Mouse (Mus musculus) erythroblast, embryonic 14.5 days (primary cell): Measurements from ENCODE around the gene Guca1a. TPM values are rescaled to one million over a fixed set of nuclear protein-coding genes. Genes with fewer than 3 reads are reported as not detected.
"Not testable (repeated sequence)": the region's sequence is repeated elsewhere in the genome, so short reads cannot be mapped to it uniquely, and the experiment has no call there.

Experiments
- H3K27me3 ChIP-seq: 2 replicates; pipeline ENCODE4 v1.6.1; 2012; ENCODE audit warnings: inconsistent platforms; ENCODE audit not compliant: control insufficient read depth
- H3K36me3 ChIP-seq: 2 replicates; pipeline ENCODE4 v1.6.1; 2012; ENCODE audit warnings: mild to moderate bottlenecking, inconsistent platforms; ENCODE audit not compliant: control insufficient read depth
- H3K4me1 ChIP-seq: 2 replicates; pipeline ENCODE4 v1.6.1; 2012; ENCODE audit warnings: inconsistent platforms; ENCODE audit not compliant: control insufficient read depth
- H3K4me3 ChIP-seq: replicated peaks from 2 replicates; pipeline ENCODE3; 2012; ENCODE audit warnings: moderate library complexity, mild to moderate bottlenecking, inconsistent platforms
- H3K9me3 ChIP-seq: 2 replicates; pipeline ENCODE4 v1.6.1; 2012; ENCODE audit warnings: low read length, inconsistent platforms, mixed read lengths; ENCODE audit not compliant: control insufficient read depth
- GATA1 ChIP-seq: IDR thresholded peaks from 2 replicates; pipeline ENCODE4 v1.6.1; 2012; ENCODE audit warnings: low read length, inconsistent platforms, mixed read lengths
- TAL1 ChIP-seq: IDR thresholded peaks from 3 replicates; pipeline ENCODE4 v1.6.1; 2012; ENCODE audit warnings: low read length, inconsistent platforms, mixed read lengths
- polyA plus RNA-seq: library from polyadenylated mRNA; stranded (reverse); fragments of >175 nt; gene quantifications from 2 replicates; pipeline ENCODE4 v1.2.3, GENCODE M21; 2012

The Guca1a gene
- polyA plus RNA-seq, 1 experiment: not detected

GRCm38 (mm10) chr17:47421566-47421965 is 21.2 kb upstream of the Guca1a start:
- H3K4me3 ChIP-seq: no peak overlapping the region
- no peaks in the 10 kb centered on the region for H3K4me1 ChIP-seq
- H3K9me3 ChIP-seq: no peaks in the 10 kb centered on the region
- no peaks in the 10 kb centered on the region for H3K36me3 ChIP-seq
- H3K27me3 ChIP-seq: no peaks in the 10 kb centered on the region
- TF ChIP-seq GATA1 (no peak), TAL1 (no peak)

- Histone ChIP-seq H3K4me3 (no peak overlapping the region), H3K27me3 (no peaks in the 10 kb centered on the region), H3K36me3 (no peaks in the 10 kb centered on the region), H3K4me1 (no peaks in the 10 kb centered on the region), H3K9me3 (no peaks in the 10 kb centered on the region; the same call in 1 of the 2 replicates)
- TF ChIP-seq TAL1 (no peak), GATA1 (no peak)
These were observed 19.8 kb upstream of the Guca1a start for GRCm38 (mm10) chr17:47420195-47420594.

GRCm38 (mm10) chr17:47409897-47410861 is 9.8 kb upstream of the Guca1a start:
- not testable (repeated sequence) for H3K9me3 ChIP-seq, H3K36me3 ChIP-seq, H3K4me3 ChIP-seq, H3K4me1 ChIP-seq
- peaks cover 37% of the 10 kb centered on the region for H3K27me3 ChIP-seq

- H3K4me1 ChIP-seq: no peaks in the 10 kb centered on the region
- no peaks in the 10 kb centered on the region for H3K36me3 ChIP-seq
- H3K4me3 ChIP-seq: no peak overlapping the region
- TF ChIP-seq GATA1 (no peak), TAL1 (no peak)
- peaks cover 36% of the 10 kb centered on the region for H3K27me3 ChIP-seq
- no peaks in the 10 kb centered on the region for H3K9me3 ChIP-seq
These were observed 8.1 kb upstream of the Guca1a start for GRCm38 (mm10) chr17:47408558-47408898.

GRCm38 (mm10) chr17:47407717-47408557 is 7.6 kb upstream of the Guca1a start:
- Histone ChIP-seq H3K4me3 (no peak overlapping the region), H3K27me3 (peaks cover 32% of the 10 kb centered on the region), H3K36me3 (no peaks in the 10 kb centered on the region), H3K4me1 (no peaks in the 10 kb centered on the region), H3K9me3 (no peaks in the 10 kb centered on the region)
- TF ChIP-seq GATA1 (no peak), TAL1 (no peak)

GRCm38 (mm10) chr17:47399091-47399490 is 1.3 kb downstream of the Guca1a start:
- Histone ChIP-seq H3K4me1 (peaks cover 12% of the 10 kb centered on the region), H3K36me3 (no peaks in the 10 kb centered on the region), H3K9me3 (no peaks in the 10 kb centered on the region), H3K27me3 (peaks cover 17% of the 10 kb centered on the region), H3K4me3 (no peak overlapping the region)
- TF ChIP-seq GATA1: no peak
- no peak for TF ChIP-seq TAL1

GRCm38 (mm10) chr17:47395376-47395913 is 4.9 kb downstream of the Guca1a start:
- no peaks in the 10 kb centered on the region for H3K9me3 ChIP-seq
- H3K27me3 ChIP-seq: peaks cover 17% of the 10 kb centered on the region
- TF ChIP-seq TAL1 (no peak), GATA1 (no peak)
- H3K4me1 ChIP-seq: peaks cover 12% of the 10 kb centered on the region
- H3K4me3 ChIP-seq: peak overlapping the region; percentile 56
- no peaks in the 10 kb centered on the region for H3K36me3 ChIP-seq

- no peak for TF ChIP-seq TAL1
- no peak for TF ChIP-seq GATA1
- Histone ChIP-seq H3K9me3 (no peaks in the 10 kb centered on the region), H3K4me3 (no peak overlapping the region), H3K36me3 (no peaks in the 10 kb centered on the region), H3K27me3 (peaks cover 17% of the 10 kb centered on the region), H3K4me1 (peaks cover 12% of the 10 kb centered on the region)
These were observed 6.0 kb downstream of the Guca1a start for GRCm38 (mm10) chr17:47394223-47394869.
